Mouse (Mus musculus) embryonic fibroblast, embryonic 13.5 days (primary cell): ENCODE measurements at regions not wholly inside any gene's neighbourhood (a gene's known extent, or its start where the extent isn't known, plus 50 kb on each side); places are given as distances from the start of the nearest gene placed in this dataset.

Experiments used
- CTCF ChIP-seq: IDR thresholded peaks from 2 replicates; pipeline ENCODE4 v1.5.1; 2011; ENCODE audit warnings: mild to moderate bottlenecking, control low read depth, low read length, moderate library complexity, borderline replicate concordance; ENCODE audit not compliant: insufficient read depth
- POLR2A ChIP-seq: IDR thresholded peaks from 2 replicates; pipeline ENCODE4 v1.6.1; 2011; ENCODE audit warnings: low read depth, mild to moderate bottlenecking, control low read depth, low read length, moderate library complexity

DNA sequence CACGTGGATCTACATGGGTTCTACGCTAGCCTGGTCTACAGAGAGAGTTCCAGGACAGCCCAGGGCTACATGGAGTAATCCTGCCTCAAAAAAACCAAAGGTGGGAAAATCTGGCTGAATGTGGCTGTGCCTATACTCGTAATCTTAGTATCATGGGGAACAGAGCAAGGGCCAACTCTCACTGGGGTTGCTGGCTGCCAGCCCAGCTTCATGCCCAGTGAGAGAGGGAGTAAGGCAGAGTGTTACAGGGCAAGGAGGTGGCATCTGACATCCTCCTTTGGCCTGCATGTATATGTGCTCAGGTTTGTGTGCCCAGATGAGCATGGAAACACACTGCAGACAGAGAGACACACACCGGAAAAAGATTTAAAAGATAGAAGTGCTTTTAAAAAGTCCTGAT lies 168.4 kb downstream of the Hhipl2 start:
- no peak for TF ChIP-seq CTCF
- TF ChIP-seq POLR2A, result no peak
